Mouse (Mus musculus) layer of hippocampus, adult 9-11 months (tissue): ENCODE data around the gene Tbc1d10a.
A peak's percentile ranks its signal among the peaks of the same experiment; 100 is the strongest.

ENCODE experiments used
- DNase-seq: peaks from one replicate; pipeline ENCODE4 v3.0.0; 2022

The Tbc1d10a gene

DNA sequence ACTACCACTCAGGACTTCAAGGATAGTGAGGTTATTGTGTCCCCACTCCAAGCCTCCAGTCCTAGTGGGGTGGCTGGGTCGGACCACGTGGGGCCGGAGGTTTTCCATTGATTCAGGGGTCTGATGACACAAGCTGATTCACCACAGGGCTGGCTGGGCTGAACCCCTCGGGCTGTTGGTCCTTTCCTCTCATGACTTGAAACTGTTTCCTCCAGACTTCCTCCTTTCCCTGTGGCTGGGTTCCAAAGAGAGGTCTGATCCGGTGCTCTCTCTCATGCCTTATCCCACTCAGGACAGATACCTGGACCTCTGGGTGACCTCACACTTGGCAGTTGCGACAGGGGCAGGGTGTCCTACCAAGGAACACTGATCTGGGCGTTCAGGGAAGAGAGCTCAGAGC, 53.6 kb downstream of the Tbc1d10a start:
- no peak for DNase-seq

DNA sequence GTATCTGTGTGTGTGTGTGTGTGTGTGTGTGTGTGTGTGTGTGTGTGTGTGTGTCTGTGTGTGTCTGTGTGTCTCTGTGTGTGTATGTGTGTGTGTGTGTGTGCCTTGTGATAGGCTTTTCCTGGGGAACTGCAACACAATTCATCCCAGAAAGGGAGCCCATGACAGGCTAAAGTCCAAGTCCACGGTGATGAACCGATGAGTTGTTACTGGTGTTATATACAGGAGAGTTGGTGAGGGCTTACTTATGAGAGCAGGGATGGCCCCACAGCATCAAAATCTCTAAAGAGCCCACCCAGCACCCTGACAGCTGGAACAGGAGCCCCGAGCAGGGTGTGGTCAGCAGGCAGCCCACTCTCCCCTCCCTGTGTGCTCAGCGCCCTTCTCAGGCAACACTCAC, 54.6 kb downstream of the Tbc1d10a start:
- DNase-seq = no peak

DNA sequence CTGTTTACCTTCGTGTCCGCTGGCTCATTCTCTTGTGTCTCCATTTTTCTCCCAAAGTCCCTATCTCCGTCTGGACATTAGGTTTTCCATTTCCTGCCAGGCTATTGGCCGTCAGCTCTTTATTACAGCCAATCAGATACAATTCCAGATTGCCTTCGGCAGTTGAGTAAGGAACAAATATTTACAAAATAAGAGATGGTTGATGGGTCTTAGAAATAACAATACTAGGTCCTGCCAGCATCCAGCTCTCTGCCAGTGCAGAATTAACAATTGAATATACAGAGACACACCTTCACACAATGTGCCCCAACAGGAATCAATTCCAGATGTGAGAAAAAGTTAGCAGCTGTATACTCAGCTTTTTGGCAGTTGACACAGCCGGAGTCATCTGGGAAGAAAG, 59.5 kb downstream of the Tbc1d10a start:
- DNase-seq = no peak

DNA sequence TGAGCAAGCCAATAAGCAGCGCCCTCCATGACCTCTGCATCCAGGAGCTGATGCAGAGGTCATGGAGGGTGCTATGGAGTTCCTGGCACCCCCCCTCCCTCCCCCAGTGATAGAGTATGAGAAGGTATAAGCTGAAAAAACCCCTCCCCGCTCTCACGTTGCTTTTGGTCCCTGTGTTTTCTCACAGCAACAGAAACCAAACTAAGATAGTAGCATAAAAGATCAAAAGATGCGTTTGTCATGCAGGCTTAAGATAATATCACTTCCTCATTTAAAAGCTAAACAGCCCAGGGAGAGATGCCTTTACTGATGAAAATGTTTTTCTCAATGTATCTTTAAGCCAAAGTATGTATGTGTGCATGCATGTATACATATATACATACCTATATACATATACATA, 60.0 kb downstream of the Tbc1d10a start:
- no peak for DNase-seq

DNA sequence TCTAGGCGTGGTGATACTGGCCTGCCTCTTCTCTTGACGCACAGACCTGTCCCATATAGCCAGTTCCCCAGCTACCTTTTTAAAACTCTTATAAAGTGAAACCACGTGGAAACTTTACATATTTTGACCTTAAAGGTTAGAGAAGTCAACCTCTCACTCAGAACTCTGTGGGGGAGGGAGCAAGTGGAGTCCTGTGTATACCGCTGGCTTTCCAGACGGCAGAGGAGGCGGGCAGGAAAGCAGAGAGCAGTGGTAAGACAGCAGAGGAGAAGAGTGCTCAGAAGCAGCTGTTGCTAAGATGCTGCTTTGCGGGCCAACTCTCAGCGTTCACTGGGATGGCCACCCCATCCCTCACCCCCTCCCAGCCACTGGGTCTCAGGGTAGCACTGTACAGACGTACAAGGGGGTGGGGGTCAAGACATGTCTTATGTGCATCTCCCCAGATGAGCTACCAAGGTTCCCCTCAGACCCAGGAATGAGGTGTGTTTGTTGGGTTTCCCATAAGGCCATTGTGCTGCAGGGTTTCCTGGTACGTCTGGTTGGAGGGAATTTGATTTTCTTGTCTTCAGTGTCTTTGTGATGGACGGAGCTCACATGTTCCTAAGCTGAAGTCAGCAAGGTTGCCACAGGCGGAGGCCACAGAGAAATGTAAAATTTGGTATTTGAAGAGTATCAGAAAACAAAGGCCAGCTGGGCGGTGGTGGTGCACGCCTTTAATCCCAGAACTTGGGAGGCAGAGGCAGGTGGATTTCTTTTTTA, 60.8 kb downstream of the Tbc1d10a start:
- DNase-seq = no peak

DNA sequence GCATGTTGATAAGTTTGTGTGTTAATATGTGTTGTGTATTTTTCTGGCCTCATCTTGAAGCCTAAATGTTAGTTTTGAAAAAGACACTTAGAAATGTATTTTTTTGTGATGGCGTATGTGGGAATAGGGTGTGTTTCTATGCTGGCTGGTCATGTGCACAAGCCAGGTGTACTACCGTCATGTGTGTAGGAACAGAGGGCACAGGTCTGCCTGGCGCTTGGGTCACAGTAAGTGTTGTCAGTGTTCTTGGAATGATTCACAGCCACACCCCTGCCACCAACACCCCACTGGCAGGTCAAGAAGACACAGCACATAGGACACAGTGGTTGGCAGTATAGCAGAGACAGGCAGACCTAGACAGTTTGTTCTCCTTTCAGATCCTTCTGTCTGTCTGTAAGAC, 62.6 kb downstream of the Tbc1d10a start:
- no peak for DNase-seq

DNA sequence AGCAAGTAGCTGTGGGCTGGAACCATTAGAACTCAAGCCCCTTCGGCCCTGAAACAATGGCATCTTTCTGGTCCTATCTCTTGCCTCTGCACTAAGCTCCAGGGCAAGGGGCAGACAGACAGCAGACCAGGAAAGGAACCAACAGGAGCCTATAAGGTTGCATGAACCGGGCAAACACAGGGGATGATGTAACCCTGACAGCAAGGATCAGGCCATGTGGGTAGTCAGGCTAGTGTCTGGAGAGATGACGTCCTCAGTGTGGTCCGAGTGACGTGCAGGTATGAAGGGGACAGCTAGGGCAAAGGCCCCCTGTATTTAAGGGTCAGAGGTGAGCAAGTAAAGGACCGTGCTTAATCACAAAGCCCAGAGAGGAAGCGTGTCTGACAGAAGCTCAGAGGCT, 63.7 kb downstream of the Tbc1d10a start:
- no peak for DNase-seq

DNA sequence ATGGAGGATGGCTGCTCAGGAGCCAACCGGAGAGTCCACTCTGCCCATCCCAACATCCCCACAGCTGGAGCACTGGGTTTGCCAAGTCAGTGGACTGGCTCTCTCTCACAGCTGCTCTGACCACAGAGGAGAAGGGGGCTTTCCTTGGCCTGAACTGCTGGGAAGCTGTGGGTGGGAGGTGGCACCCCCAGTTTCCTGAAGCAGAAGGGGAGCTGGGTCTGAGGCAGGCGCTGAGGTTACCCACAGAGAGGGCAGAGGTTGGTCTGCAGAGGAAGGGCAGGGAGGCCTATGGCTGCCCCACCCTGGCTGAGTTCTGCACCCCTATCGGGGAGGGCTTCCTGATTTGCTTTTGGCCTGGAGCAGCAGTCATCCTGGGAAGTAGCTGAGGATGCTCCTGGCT, 64.8 kb downstream of the Tbc1d10a start:
- no peak for DNase-seq

DNA sequence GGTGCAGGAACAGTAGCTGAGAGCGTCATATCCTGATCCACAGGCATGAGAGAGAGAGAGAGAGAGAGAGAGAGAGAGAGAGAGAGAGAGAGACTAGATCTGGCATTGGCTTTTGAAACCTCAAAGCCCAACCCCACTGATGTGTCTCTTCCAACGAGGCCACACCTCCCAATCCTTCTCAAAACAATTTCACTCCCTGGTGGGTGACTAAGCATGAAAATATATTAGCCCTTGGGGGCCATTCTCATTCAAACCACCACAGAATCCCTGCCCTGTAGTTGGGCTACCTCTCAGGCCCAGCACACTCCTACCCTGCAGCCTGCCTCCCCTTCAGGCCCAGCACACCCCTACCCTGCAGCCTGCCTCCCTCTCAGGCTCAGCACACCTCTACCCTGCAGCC, 66.3 kb downstream of the Tbc1d10a start:
- no peak for DNase-seq

DNA sequence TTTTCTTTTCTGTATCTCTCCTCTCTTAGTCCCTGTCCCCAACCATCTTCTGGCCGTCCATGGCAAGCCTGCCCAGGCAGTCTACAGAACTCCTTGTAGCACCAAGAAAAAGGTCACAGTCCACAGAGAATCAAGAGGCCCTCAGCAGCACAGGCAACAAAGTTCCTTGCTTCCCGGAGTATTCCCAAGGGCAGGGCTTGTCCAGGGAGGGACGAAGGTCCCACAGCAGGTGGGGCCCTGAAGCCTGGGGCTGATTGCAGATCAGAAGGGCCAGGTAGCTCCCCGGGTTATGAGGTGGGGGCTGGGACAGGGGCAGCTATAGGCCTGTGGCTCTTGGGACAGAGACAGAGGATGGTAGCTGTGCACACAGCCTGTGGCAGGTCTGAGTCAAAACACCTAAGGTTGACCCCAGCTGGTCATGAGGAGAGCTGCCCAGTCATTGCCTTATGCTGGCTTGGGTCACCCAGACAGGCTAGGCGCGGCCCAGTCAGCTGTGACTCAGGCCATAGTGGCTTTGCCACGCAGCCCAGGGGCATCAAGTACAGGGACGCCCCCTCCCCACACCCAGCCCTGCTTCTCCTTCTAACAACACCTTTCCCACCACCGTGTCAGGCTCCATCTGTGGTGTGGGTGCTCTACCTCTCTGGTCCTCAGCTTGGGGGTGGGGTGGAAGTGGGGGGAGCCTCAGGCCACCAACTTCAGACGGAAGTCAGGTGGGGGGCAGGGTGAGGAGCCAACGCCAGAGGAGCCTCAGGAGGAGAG, 70.4 kb downstream of the Tbc1d10a start, which contains the start of gene Lif:
Lif (plus strand) TSS at position 712 of the 762 bp plus-strand sequence.
- no peak for DNase-seq

DNA sequence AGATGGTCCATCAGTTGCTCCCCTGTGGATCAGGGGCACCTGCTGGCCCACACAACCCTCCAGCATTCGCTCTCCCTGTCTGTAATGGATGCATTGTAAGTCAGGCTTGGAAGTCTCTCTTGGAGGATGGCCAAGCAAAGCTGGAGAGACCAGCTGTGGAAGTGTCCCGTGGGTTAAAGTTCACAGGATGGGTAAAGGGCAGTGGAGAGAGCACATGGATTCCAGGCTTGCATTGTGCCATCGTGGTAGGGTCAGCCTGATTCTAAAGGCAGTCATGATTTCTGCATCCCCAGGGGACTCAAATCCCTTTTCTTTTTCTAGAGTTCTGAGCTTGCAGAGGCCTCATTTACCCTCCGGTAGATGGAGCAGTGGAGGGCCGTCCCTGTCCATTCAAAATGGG, 71.2 kb downstream of the Tbc1d10a start:
- no peak for DNase-seq

DNA sequence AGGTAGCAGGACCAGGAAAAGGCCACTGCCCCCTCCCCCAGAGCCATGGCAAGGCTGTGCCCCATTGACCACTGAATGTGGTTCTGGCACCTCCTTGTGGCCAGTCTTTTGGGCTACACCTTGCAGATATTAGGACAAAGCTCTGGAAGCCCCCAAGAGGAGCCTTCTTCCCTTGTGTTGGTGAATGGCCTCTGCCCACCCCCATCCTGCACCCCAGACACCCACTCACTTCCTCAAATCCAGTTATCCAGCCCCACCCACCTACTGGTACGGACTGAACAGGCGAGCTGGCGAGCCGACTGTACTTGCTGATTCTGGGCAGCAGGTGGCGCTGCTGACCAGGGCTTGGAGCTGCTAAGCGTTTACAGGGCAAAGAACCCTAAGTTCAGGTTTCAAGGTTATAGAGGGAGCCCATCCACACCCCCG, 72.1 kb downstream of the Tbc1d10a start:
- DNase-seq = peak; percentile 72

DNA sequence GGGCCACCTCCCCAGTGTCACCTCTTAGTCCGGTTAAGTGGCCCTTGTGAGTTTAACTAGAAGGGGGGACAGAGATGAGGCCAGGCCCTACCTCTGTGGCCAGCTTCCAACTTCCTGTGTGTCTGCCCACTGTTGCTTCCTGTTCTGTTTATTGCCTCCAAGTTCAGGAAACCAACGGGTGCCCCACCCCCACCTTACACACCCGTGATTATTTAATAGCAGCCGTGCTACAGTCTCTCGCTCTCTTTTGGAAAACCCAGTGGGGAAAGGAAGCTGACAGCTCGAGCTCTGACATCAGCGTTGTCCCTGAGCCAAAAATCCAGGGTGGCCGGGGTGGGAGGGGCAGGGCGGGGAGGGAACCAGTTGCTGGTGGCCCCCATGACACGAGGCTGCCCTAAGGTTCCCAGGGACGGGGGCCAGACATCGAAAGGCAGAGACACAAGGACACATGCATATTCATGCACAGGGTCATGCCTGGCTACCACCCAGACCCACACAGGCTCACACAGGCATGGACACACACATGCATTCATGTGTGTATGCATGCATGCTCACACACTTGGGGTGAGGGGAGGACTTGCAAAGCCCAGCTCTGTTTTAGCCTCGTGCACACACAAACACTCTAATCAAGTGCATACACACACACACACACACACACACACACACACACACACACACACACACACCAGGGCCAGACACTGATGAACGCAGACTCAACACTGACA, 74.0 kb downstream of the Tbc1d10a start:
- DNase-seq = no peak

DNA sequence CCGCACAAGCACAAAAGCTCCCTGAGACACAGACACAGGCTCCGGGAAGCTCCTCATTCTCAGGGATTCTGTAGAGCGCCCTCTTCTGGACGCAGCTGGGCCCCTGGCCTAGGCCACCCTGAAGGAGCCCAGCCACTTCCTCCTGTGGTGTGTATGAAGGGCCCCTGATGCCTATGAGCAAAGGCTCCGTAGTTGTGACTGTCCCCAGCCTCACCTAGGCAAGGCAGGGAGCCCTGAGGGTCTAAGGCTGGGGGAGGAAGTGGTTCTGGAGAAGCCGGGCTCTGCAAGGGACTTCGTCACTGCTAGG, 74.6 kb downstream of the Tbc1d10a start:
- DNase-seq = peak; percentile 34

DNA sequence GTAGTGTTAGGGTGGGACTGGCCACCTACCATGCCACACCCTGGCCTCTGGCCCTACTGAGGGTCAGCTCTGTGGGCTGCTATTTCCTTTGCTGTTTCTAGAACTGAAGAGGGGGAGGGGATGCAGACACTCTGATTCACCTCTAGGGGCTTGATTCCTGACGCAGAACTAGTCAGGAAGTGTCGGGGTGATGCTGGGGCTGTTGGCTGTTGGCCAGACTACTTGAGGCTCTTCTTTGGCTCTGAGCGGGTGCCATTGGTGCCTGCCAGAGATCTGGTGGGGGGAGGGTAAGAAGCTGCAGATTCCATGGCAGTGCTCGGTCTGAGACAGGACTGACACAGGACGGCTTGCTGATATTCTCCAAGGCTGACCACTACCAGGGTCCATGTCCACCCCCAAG, 75.4 kb downstream of the Tbc1d10a start:
- no peak for DNase-seq

DNA sequence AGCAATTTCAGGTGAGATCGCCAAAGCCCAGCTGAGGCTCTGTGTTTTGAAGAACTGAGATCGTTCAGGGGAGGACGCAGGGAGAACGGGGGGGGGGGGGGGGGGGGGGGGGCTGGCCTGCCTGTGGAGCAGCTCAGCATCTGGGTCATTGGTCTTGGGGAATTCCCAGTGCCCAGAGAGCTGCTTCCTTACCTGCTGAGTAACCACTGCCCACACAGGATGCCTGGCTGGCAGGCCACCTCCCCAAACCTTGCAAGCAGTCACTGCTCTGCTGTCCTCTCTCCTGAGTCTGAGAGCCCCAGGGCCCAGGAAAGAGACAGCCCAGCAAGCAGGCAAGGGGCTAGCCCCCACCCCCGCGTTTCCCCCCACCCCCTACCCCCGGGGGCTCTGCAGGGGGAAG, 76.3 kb downstream of the Tbc1d10a start:
- DNase-seq = no peak

DNA sequence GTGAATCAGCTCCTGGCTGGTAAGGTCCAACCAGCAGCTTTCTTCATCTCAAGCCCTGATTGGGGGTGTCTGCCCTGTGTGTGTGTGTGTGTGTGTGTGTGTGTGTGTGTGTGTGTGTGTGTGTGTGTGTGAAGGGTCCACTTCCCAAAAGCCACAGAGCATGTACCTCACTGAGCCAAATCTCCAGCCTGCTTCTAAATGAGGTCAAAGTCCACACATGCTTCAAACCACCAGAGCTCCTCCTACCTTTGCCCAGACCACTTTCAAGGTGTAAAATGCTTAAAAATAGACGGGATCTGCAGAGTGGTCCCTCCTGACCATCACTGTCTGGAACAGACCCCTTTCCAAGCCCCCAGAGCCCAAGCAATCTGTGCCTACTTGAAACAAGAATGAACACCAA, 76.7 kb downstream of the Tbc1d10a start:
- DNase-seq = no peak

DNA sequence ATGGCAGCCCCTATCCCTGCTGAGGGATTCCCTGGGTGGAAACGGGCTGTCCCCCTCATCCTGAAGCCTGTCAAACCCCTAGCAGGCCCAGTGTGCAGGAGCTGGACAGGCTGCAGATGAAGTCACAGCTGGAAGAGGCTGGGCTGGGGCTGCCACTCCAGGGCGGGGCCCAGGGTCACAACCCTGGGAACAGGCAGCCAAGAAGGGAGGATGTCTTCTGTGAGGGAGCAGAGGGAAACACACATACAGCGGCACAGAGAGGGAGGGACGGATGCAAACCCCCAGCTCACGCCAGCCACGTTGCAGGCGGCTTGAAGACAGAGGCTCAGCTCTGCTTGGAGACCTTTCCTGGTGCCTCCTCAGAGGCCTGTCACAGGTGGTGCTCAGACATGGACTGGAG, 77.5 kb downstream of the Tbc1d10a start:
- no peak for DNase-seq
